Mouse (Mus musculus) thymus, adult 2 months (tissue): Measurements from ENCODE around the gene Setd1b. TPM values are rescaled to one million over a fixed set of nuclear protein-coding genes. Genes with fewer than 3 reads are reported as not detected.
"Not testable (repeated sequence)": the region's sequence is repeated elsewhere in the genome, so short reads cannot be mapped to it uniquely, and the experiment has no call there.

Experiments used
- DNase-seq: peaks from one replicate; pipeline ENCODE4 v3.0.0; 2021
- H3K27ac ChIP-seq: fragments of 200-500 bp; 2 replicates; pipeline ENCODE4 v1.5.1; 2012; ENCODE audit warnings: low read length, control low read depth; ENCODE audit not compliant: control insufficient read depth, insufficient read depth
- H3K27me3 ChIP-seq: fragments of 200-500 bp; 2 replicates; pipeline ENCODE4 v1.6.1; 2012; ENCODE audit warnings: mild to moderate bottlenecking, low read length, moderate library complexity, mixed read lengths; ENCODE audit not compliant: control insufficient read depth, insufficient read depth
- H3K36me3 ChIP-seq: fragments of 200-500 bp; 2 replicates; pipeline ENCODE4 v1.6.1; 2012; ENCODE audit warnings: mild to moderate bottlenecking, low read length, moderate library complexity; ENCODE audit not compliant: control insufficient read depth, insufficient read depth
- H3K4me1 ChIP-seq: fragments of 200-500 bp; replicated peaks from 2 replicates; pipeline ENCODE4 v1.6.1; 2012; ENCODE audit warnings: low read length; ENCODE audit not compliant: control insufficient read depth, insufficient read depth
- H3K4me3 ChIP-seq: fragments of 200-500 bp; 2 replicates; pipeline ENCODE4 v1.5.1; 2012; ENCODE audit warnings: mild to moderate bottlenecking, low read length, control low read depth, moderate library complexity; ENCODE audit not compliant: control insufficient read depth, insufficient read depth
- CTCF ChIP-seq: fragments of 200-500 bp; IDR thresholded peaks from 2 replicates; pipeline ENCODE4 v1.5.1; 2012; ENCODE audit warnings: mild to moderate bottlenecking, control low read depth, low read length, moderate library complexity, borderline replicate concordance; ENCODE audit not compliant: control insufficient read depth, poor library complexity, insufficient read depth; ENCODE audit errors: extremely low read depth
- POLR2A ChIP-seq: fragments of 200-500 bp; IDR thresholded peaks from 2 replicates; pipeline ENCODE4 v1.6.1; 2012; ENCODE audit warnings: mild to moderate bottlenecking, low read length, control low read depth, moderate library complexity; ENCODE audit not compliant: control insufficient read depth, poor library complexity, insufficient read depth; ENCODE audit errors: extremely low read depth
- WGBS: fragments of 180-500 bp; shearing (Covaris S2); methylation state at CpG from one replicate; pipeline ENCODE4 v1.1.7; 2018; 5-methylcytosine and 5-hydroxymethylcytosine counted together
- polyA plus RNA-seq: library from polyadenylated mRNA; depleted of rRNA; stranded (reverse); fragments of >200 nt; gene quantifications from 2 replicates; pipeline ENCODE4 v1.2.3, GENCODE M21; 2012

Gene Setd1b
- polyA plus RNA-seq, 1 experiment = 45.5 TPM

GRCm38 (mm10) chr5:123193436-123193835 lies 51.4 kb downstream of the Setd1b start:
- Histone ChIP-seq H3K36me3 (no peaks in the 10 kb centered on the region), H3K27ac (no peak overlapping the region), H3K4me1 (no peaks in the 10 kb centered on the region), H3K4me3 (no peak overlapping the region), H3K27me3 (no peaks in the 10 kb centered on the region)
- DNase-seq = no peak
- TF ChIP-seq CTCF = no peak
- TF ChIP-seq POLR2A = no peak
- 88% methylated on average over 5 of the region's 5 CpGs for WGBS

DNA sequence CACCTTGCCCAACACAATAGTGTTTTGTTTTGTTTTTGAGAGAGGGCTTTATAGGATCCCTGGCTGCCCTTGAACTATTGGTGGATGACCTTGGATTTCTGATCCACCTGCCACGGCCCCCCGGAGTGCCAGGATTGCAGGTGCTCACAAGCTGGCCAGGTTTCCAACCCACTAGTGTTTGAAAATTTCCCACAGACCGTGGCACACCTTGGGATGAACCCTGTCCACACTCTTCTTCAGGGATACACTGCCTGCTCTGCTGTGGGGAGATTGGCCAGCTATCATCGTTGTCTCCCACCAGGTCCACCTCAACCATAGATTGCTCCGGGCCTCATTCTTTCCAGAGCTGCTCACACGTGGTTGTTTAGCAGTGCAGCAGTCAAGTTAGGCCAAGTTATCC lies 52.9 kb downstream of the Setd1b start:
- TF ChIP-seq POLR2A = no peak
- TF ChIP-seq CTCF = no peak
- H3K27me3 ChIP-seq = no peaks in the 10 kb centered on the region
- no peak for DNase-seq
- no peaks in the 10 kb centered on the region for H3K36me3 ChIP-seq
- no peaks in the 10 kb centered on the region for H3K4me1 ChIP-seq
- WGBS = 89% methylated on average over 6 of the region's 6 CpGs
- no peak overlapping the region for H3K4me3 ChIP-seq
- H3K27ac ChIP-seq = no peak overlapping the region

DNA sequence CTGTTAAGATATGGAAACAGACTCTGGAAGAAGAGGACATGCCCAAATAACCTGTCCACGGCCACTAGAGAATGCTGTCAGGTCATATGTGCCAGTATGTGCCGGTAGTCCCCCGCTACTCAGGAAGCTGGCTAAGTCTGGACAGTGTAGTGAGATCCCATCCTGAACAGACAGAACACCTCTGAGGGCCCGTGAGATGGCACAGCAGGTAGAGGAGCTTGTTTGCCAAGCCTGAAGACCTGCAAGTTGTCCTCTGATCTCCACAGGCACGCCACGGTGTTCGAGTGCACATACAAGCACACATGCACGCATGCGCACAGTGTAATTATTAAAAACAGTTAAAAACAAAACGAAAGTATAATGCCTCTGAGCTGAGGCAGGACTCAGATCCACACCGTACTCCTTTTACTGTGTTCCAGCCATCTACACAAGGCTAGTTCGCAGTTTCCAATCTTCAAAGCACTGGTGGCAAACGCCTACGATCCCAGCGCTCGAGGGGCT lies 53.6 kb downstream of the Setd1b start:
- H3K4me3 ChIP-seq = no peak overlapping the region
- no peaks in the 10 kb centered on the region for H3K4me1 ChIP-seq
- H3K36me3 ChIP-seq = no peaks in the 10 kb centered on the region
- no peak overlapping the region for H3K27ac ChIP-seq
- TF ChIP-seq CTCF = no peak
- TF ChIP-seq POLR2A = no peak
- H3K27me3 ChIP-seq = no peaks in the 10 kb centered on the region
- 93% methylated on average over 16 of the region's 16 CpGs for WGBS
- no peak for DNase-seq

DNA sequence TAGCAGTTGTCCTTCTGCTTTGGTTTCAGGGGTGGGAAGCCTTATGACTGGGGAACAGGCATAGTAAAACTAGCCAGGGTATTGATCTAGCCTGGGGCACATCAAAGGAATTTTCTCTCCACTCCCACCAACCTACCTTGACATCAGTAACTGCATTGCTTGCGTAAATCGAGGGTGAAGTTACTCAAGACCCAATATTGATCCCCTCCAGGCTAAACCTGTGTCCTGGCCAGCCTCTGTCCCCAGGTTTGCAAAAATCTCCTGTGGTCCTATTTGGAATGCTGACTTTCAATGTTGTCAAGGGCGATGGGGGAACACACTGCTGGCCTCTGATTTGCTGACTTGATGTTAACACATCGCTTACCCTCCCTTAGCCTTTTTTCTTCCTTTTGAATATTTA lies 54.8 kb downstream of the Setd1b start:
- H3K4me3 ChIP-seq = no peak overlapping the region
- 91% methylated on average over 4 of the region's 4 CpGs for WGBS
- no peak overlapping the region for H3K27ac ChIP-seq
- H3K27me3 ChIP-seq = no peaks in the 10 kb centered on the region
- no peak for TF ChIP-seq CTCF
- no peak for TF ChIP-seq POLR2A
- no peaks in the 10 kb centered on the region for H3K36me3 ChIP-seq
- no peaks in the 10 kb centered on the region for H3K4me1 ChIP-seq
- DNase-seq = no peak

DNA sequence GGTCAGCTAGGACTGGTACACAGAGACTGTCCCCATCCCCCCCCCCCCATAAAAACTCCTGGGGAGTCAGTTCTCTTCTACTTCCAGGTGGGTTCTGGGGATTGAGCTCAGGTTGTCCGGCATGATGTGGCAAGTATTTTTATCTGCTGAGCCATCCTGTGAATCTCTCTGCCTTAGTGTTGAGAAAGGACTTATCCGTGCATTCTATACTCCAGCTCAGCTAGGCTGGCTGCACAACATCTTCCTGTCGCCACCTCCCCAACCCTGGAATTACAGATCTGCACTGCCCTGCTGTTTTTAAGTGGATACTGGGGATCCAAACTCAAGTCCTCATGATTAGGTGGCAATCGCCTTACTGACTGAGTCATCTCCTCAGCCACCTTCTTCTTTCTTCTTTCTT lies 56.5 kb downstream of the Setd1b start:
- Histone ChIP-seq H3K27me3 (no peaks in the 10 kb centered on the region), H3K27ac (no peak overlapping the region), H3K4me3 (no peak overlapping the region), H3K4me1 (no peaks in the 10 kb centered on the region), H3K36me3 (no peaks in the 10 kb centered on the region)
- 93% methylated on average over 4 of the region's 4 CpGs for WGBS
- no peak for TF ChIP-seq POLR2A
- TF ChIP-seq CTCF = no peak
- no peak for DNase-seq

- H3K27ac ChIP-seq, H3K4me1 ChIP-seq, H3K36me3 ChIP-seq, H3K27me3 ChIP-seq, H3K4me3 ChIP-seq, DNase-seq: not testable (repeated sequence)
- 92% methylated on average over 7 of the region's 7 CpGs for WGBS
Observed at GRCm38 (mm10) chr5:123200816-123201522, 59.0 kb downstream of the Setd1b start.

DNA sequence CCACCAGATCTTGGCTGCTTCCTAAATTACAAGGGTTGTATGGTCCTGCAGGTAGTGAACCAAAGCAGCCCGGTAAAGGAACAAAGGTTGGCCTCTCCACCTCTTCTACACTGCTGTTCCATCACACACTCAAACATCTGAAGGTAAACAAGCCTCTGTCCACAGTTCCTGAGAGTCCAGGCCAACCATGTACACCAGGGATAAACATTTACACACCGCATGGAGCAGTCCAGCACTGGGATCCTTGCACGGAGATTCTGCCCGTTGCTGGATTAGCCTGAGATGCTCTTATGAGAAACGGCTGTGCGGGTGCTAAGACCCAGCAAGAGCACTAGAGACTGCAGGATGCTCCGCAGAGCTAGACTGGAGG lies 59.5 kb downstream of the Setd1b start:
- no peak for DNase-seq
- Histone ChIP-seq H3K27ac (no peak overlapping the region), H3K4me3 (no peak overlapping the region), H3K4me1 (no peaks in the 10 kb centered on the region), H3K27me3 (no peaks in the 10 kb centered on the region), H3K36me3 (no peaks in the 10 kb centered on the region)
- 95% methylated on average over 7 of the region's 7 CpGs for WGBS
- no peak for TF ChIP-seq CTCF
- TF ChIP-seq POLR2A = no peak
